In genomic region chr6:29513284-29513683, GRCm38 (mm10) we compare ENCODE assay signal across 8 mouse cellular contexts. TPM values are rescaled to one million over a fixed set of nuclear protein-coding genes. Genes with fewer than 3 reads are reported as not detected.
DNase-seq lines count a peak whose midpoint lies in the region; ATAC-seq lines count a peak whose summit lies in the region.

No protein-coding gene starts in this region.

- WGBS in heart, embryonic 14.5 days = 1% methylated on average over 11 of the region's 11 CpGs
- WGBS in kidney, embryonic 14.5 days = 1% methylated on average over 11 of the region's 11 CpGs

- peak overlapping the region; percentile 12 to 19; a peak in 2 of 4 replicates for H3K4me3 ChIP-seq in heart, embryonic 14.5 days (ENCODE audit: control insufficient read depth in 1 of 2, insufficient read depth in 1 of 2, low read depth in 1 of 2, low read length in 2 of 2)
- no peak overlapping the region; the same call in 1 of the 2 replicates for H3K4me3 ChIP-seq in kidney, embryonic 14.5 days (ENCODE audit: low read length)

- no peaks in the 10 kb centered on the region for H3K9me3 ChIP-seq in heart, embryonic 14.5 days (ENCODE audit: control insufficient read depth, low read length)
- H3K9me3 ChIP-seq in kidney, embryonic 14.5 days (ENCODE audit: control insufficient read depth, low read length) = no peaks in the 10 kb centered on the region

- peak overlapping the region; percentile 29 to 45; a peak in 3 of 4 replicates for H3K27ac ChIP-seq in heart, embryonic 14.5 days (replicated peaks in 1 of 2; ENCODE audit: control insufficient read depth in 1 of 2, insufficient read depth in 1 of 2, low read depth in 2 of 2, low read length in 2 of 2)
- H3K27ac ChIP-seq in kidney, embryonic 14.5 days (ENCODE audit: low read depth, low read length) = peak overlapping the region; percentile 87

- H3K9ac ChIP-seq in heart, embryonic 14.5 days (ENCODE audit: low read length) = peak overlapping the region; percentile 39; the same call in 1 of the 2 replicates
- peak overlapping the region; percentile 37; the same call in 1 of the 2 replicates for H3K9ac ChIP-seq in kidney, embryonic 14.5 days (ENCODE audit: low read depth, low read length)

- H3K4me2 ChIP-seq in heart, embryonic 14.5 days (ENCODE audit: low read length) = peak overlapping the region; percentile 60
- peak overlapping the region; percentile 29 for H3K4me2 ChIP-seq in kidney, embryonic 14.5 days (replicated peaks; ENCODE audit: low read depth, low read length)

- ATAC-seq in CD4-positive, CD25-positive, alpha-beta regulatory T cell, adult 4 months = peak; percentile 91
- ATAC-seq in heart, embryonic 14.5 days (ENCODE audit: insufficient number of reproducible peaks, insufficient read depth, low FRiP score, low read depth) = no peak
- peak; percentile 90 for ATAC-seq in kidney, embryonic 14.5 days (ENCODE audit: low FRiP score, low TSS enrichment)

- DNase-seq in embryo, embryonic 10 days (ENCODE audit: low spot score) = peak; percentile 93
- peak; percentile 47 to 69 for DNase-seq in lung, postnatal 4 days
- DNase-seq in splenic B cell, adult 2 months (ENCODE audit: low read depth, low spot score) = peak; percentile 67
- no peak for DNase-seq in frontal cortex, postnatal 10 days (ENCODE audit: low spot score in 2 of 2)
- DNase-seq in cerebellum, postnatal 4 days (ENCODE audit: low spot score in 2 of 2) = no peak

- no peaks in the 10 kb centered on the region for H3K36me3 ChIP-seq in heart, embryonic 14.5 days (ENCODE audit: control insufficient read depth, insufficient read depth, low read length)
- no peaks in the 10 kb centered on the region for H3K36me3 ChIP-seq in kidney, embryonic 14.5 days (ENCODE audit: control insufficient read depth, insufficient read depth, low read length)
- no peaks in the 10 kb centered on the region for H3K36me3 ChIP-seq in splenic B cell, adult 2 months (ENCODE audit: control insufficient read depth, insufficient read depth, low read length, poor library complexity, severe bottlenecking)

- H3K27me3 ChIP-seq in heart, embryonic 14.5 days (ENCODE audit: control insufficient read depth, insufficient read depth, low read length) = peaks cover 2% of the 10 kb centered on the region; the same call in 1 of the 2 replicates
- H3K27me3 ChIP-seq in kidney, embryonic 14.5 days (ENCODE audit: control insufficient read depth, insufficient read depth, low read length) = no peaks in the 10 kb centered on the region
- H3K27me3 ChIP-seq in splenic B cell, adult 2 months (ENCODE audit: control insufficient read depth, insufficient read depth, low read length, poor library complexity, severe bottlenecking) = no peaks in the 10 kb centered on the region

- peaks cover 10 to 11% of the 10 kb centered on the region in 2 experiments for H3K4me1 ChIP-seq in heart, embryonic 14.5 days (ENCODE audit: control insufficient read depth in 2 of 2, insufficient read depth in 2 of 2, low read length in 2 of 2)
- H3K4me1 ChIP-seq in kidney, embryonic 14.5 days (ENCODE audit: control insufficient read depth, insufficient read depth, low read length) = peaks cover 16% of the 10 kb centered on the region

RNA-seq across cellular contexts. Expression of gene Kcp, which starts 5.5 kb away (rescaled TPM):
- polyA plus RNA-seq in CD4-positive, CD25-positive, alpha-beta regulatory T cell, adult 4 months (2017; shearing (Covaris generic)) = under 1 TPM in 1 of 2 experiments, not detected in 1; 0.38 TPM
- 10.0 and 10.2 TPM in 2 replicates for polyA plus RNA-seq in heart, embryonic 14.5 days (2014; fragmentation: Nextera tagmentation; extraction: Ambion mirVana)
- 30.0 and 32.8 TPM in 2 replicates for polyA plus RNA-seq in kidney, embryonic 14.5 days (2014; fragmentation: Nextera tagmentation; extraction: Ambion mirVana)

RNA-seq across cellular contexts. Expression of gene Irf5, which starts 13.1 kb away (rescaled TPM):
- 10 to 100 TPM; 24.8 to 32.7 TPM for polyA plus RNA-seq in CD4-positive, CD25-positive, alpha-beta regulatory T cell, adult 4 months (2017; shearing (Covaris generic))
- polyA plus RNA-seq in heart, embryonic 14.5 days (2014; fragmentation: Nextera tagmentation; extraction: Ambion mirVana) = 5.0 and 5.3 TPM in 2 replicates
- 4.5 and 5.0 TPM in 2 replicates for polyA plus RNA-seq in kidney, embryonic 14.5 days (2014; fragmentation: Nextera tagmentation; extraction: Ambion mirVana)

RNA-seq across cellular contexts. Expression of gene Atp6v1fnb, which starts 42.0 kb away (rescaled TPM):
- polyA plus RNA-seq in CD4-positive, CD25-positive, alpha-beta regulatory T cell, adult 4 months (2017; shearing (Covaris generic)) = not detected
- polyA plus RNA-seq in heart, embryonic 14.5 days (2014; fragmentation: Nextera tagmentation; extraction: Ambion mirVana) = not detected in 2 replicates
- polyA plus RNA-seq in kidney, embryonic 14.5 days (2014; fragmentation: Nextera tagmentation; extraction: Ambion mirVana) = 0.49 TPM in 1 of 2 replicates, not detected in the other

RNA-seq across cellular contexts. Expression of gene Atp6v1f, which starts 45.8 kb away (rescaled TPM):
- 100 to 1,000 TPM; 325 to 332 TPM for polyA plus RNA-seq in CD4-positive, CD25-positive, alpha-beta regulatory T cell, adult 4 months (2017; shearing (Covaris generic))
- 208 and 250 TPM in 2 replicates for polyA plus RNA-seq in heart, embryonic 14.5 days (2014; fragmentation: Nextera tagmentation; extraction: Ambion mirVana)
- polyA plus RNA-seq in kidney, embryonic 14.5 days (2014; fragmentation: Nextera tagmentation; extraction: Ambion mirVana) = 248 and 309 TPM in 2 replicates

Comparison
In these comparisons a context has a peak if more than half of its experiments do, and no peak if none do; other contexts are left out.
1. DNase-seq: peak in embryo, embryonic 10 days (single experiment), lung, postnatal 4 days (2 of 2) and splenic B cell, adult 2 months (single experiment); none in frontal cortex, postnatal 10 days (0 of 2) and cerebellum, postnatal 4 days (0 of 2).